In genomic region chr4:140372586-140373325, GRCm38 (mm10) we compare ENCODE assay signal across 11 mouse cellular contexts.
DNase-seq lines count a peak whose midpoint lies in the region; ATAC-seq and TF ChIP-seq lines count a peak whose summit lies in the region.
"Had no signal": no experiment of that assay in that cellular context is flagged by ENCODE, and none has a peak within 500 bp of the region (broad histone marks: within the 10 kb centered on the region; RNA-seq: fewer than 3 reads in every experiment).

No protein-coding gene starts in this region.

- peaks cover 2% of the 10 kb centered on the region; the same call in 1 of the 2 replicates for H3K4me1 ChIP-seq in cortical plate, adult 2 months (ENCODE audit: control insufficient read depth, insufficient read depth, low read length)
- no peaks in the 10 kb centered on the region for H3K4me1 ChIP-seq in forebrain, postnatal 0 days (ENCODE audit: insufficient read depth)
- peaks cover 9% of the 10 kb centered on the region for H3K4me1 ChIP-seq in neural tube, embryonic 13.5 days (replicated peaks)
- H3K4me1 ChIP-seq in heart, embryonic 10.5 days: no peaks in the 10 kb centered on the region
- H3K4me1 ChIP-seq: heart, embryonic 12.5 days; liver, embryonic 15.5 days had no signal

- TF ChIP-seq POLR2A in cortical plate, adult 2 months (IDR thresholded peaks at IDR 0.05; ENCODE audit: extremely low read depth, insufficient read depth, low read length): no peak

- peak; percentile 27; the same call in 1 of the 2 replicates for ATAC-seq in forebrain, postnatal 0 days
- ATAC-seq in neural tube, embryonic 13.5 days (ENCODE audit: low read depth): peak; percentile 44; the same call in 1 of the 2 replicates

- H3K27ac ChIP-seq in layer of hippocampus, adult 2 months: no peak overlapping the region
- no peak overlapping the region for H3K27ac ChIP-seq in cortical plate, adult 2 months (ENCODE audit: insufficient read depth, low read length)
- no peak overlapping the region for H3K27ac ChIP-seq in forebrain, postnatal 0 days (ENCODE audit: low read depth, low read length)
- no peak overlapping the region for H3K27ac ChIP-seq in neural tube, embryonic 13.5 days (replicated peaks)
- no peak overlapping the region for H3K27ac ChIP-seq in heart, embryonic 10.5 days
- H3K27ac ChIP-seq: liver, embryonic 15.5 days had no signal

- H3K4me2 ChIP-seq in forebrain, postnatal 0 days (ENCODE audit: low read depth): no peak overlapping the region
- H3K4me2 ChIP-seq in neural tube, embryonic 13.5 days: no peak overlapping the region
- H3K4me2 ChIP-seq: heart, embryonic 12.5 days; liver, embryonic 15.5 days had no signal

- DNase-seq in layer of hippocampus, adult 2 months (ENCODE audit: low spot score in 2 of 2): no peak
- no peak for DNase-seq in layer of hippocampus, adult 18-20 months (ENCODE audit: low spot score in 2 of 2)
- peak; percentile 46 for DNase-seq in forebrain, postnatal 0 days
- DNase-seq in heart, embryonic 10.5 days (ENCODE audit: low spot score): no peak
- DNase-seq in frontal cortex, postnatal 36 days (ENCODE audit: low spot score in 2 of 2): no peak
- no peak for DNase-seq in heart, postnatal 14 days
- DNase-seq: cerebellum, adult 8-10 months had no signal

- no peaks in the 10 kb centered on the region for H3K36me3 ChIP-seq in forebrain, postnatal 0 days (ENCODE audit: insufficient read depth)
- H3K36me3 ChIP-seq in neural tube, embryonic 13.5 days: no peaks in the 10 kb centered on the region
- H3K36me3 ChIP-seq in heart, embryonic 10.5 days: no peaks in the 10 kb centered on the region
- H3K36me3 ChIP-seq: heart, embryonic 12.5 days; liver, embryonic 15.5 days had no signal

- peak; percentile 59 for TF ChIP-seq CTCF in layer of hippocampus, adult 2 months (conservative IDR thresholded peaks at IDR 0.05)
- peak; percentile 31; the same call in 1 of the 2 replicates for TF ChIP-seq CTCF in cortical plate, adult 2 months (IDR thresholded peaks at IDR 0.05; ENCODE audit: extremely low read depth, insufficient read depth, low read length)
- TF ChIP-seq CTCF in forebrain, postnatal 0 days (IDR thresholded peaks at IDR 0.05; ENCODE audit: low read depth): peak; percentile 68

- 34% methylated on average over 11 of the region's 11 CpGs for WGBS in forebrain, postnatal 0 days
- 42% methylated on average over 11 of the region's 11 CpGs for WGBS in neural tube, embryonic 13.5 days
- WGBS in heart, embryonic 10.5 days: 45% methylated on average over 11 of the region's 11 CpGs

- H3K9me3 ChIP-seq in forebrain, postnatal 0 days (ENCODE audit: low read length): no peaks in the 10 kb centered on the region
- H3K9me3 ChIP-seq in neural tube, embryonic 13.5 days: no peaks in the 10 kb centered on the region
- H3K9me3 ChIP-seq in heart, embryonic 10.5 days: no peaks in the 10 kb centered on the region
- H3K9me3 ChIP-seq: heart, embryonic 12.5 days; liver, embryonic 15.5 days had no signal

- H3K27me3 ChIP-seq in forebrain, postnatal 0 days (ENCODE audit: insufficient read depth, low read length): no peaks in the 10 kb centered on the region
- peaks cover 14% of the 10 kb centered on the region; the same call in 1 of the 2 replicates for H3K27me3 ChIP-seq in neural tube, embryonic 13.5 days
- H3K27me3 ChIP-seq in heart, embryonic 10.5 days (ENCODE audit: insufficient read depth, poor library complexity, severe bottlenecking): peaks cover 26% of the 10 kb centered on the region; the same call in 1 of the 2 replicates
- H3K27me3 ChIP-seq: liver, embryonic 15.5 days had no signal

- H3K4me3 ChIP-seq in layer of hippocampus, adult 2 months: no peak overlapping the region
- H3K4me3 ChIP-seq in cortical plate, adult 2 months (ENCODE audit: insufficient read depth, low read length): no peak overlapping the region
- H3K4me3 ChIP-seq in forebrain, postnatal 0 days (ENCODE audit: low read depth, low read length): no peak overlapping the region
- H3K4me3 ChIP-seq in neural tube, embryonic 13.5 days: no peak overlapping the region
- no peak overlapping the region for H3K4me3 ChIP-seq in heart, embryonic 10.5 days
- H3K4me3 ChIP-seq: heart, embryonic 12.5 days; liver, embryonic 15.5 days had no signal

- intact Hi-C loops in heart, postnatal 14 days (cut with DNase I): no loop called here

- no peak overlapping the region for H3K9ac ChIP-seq in forebrain, postnatal 0 days
- no peak overlapping the region for H3K9ac ChIP-seq in neural tube, embryonic 13.5 days
- H3K9ac ChIP-seq: heart, embryonic 12.5 days; liver, embryonic 15.5 days had no signal
